Mouse (Mus musculus) 3134 (cell line): ENCODE data around the gene Hspa1b.
A peak's percentile ranks its signal among the peaks of the same experiment; 100 is the strongest.
"Not testable (repeated sequence)": the region's sequence is repeated elsewhere in the genome, so short reads cannot be mapped to it uniquely, and the experiment has no call there.

Source experiments
- DNase-seq: peaks from one replicate; pipeline ENCODE4 v3.0.0-alpha.2; 2011; ENCODE audit warnings: low spot score; ENCODE audit not compliant: insufficient read length; ENCODE audit errors: extremely low read depth

Gene Hspa1b

GRCm38 (mm10) chr17:34959130-34959778 lies at the start of gene Hspa1b:
Gene Hspa1b (minus strand): TSS chr17:34959238.
- DNase-seq, result peak; percentile 91

- no peak for DNase-seq
Measured at GRCm38 (mm10) chr17:35007387-35007991, 48.5 kb upstream of the Hspa1b start.

- DNase-seq, result not testable (repeated sequence)
Measured at GRCm38 (mm10) chr17:35005902-35006301, 46.9 kb upstream of the Hspa1b start.

GRCm38 (mm10) chr17:35005158-35005557 lies 46.1 kb upstream of the Hspa1b start:
- no peak for DNase-seq

GRCm38 (mm10) chr17:35004075-35004717 lies 45.2 kb upstream of the Hspa1b start:
- no peak for DNase-seq

- no peak for DNase-seq
Measured at GRCm38 (mm10) chr17:35003022-35003838, 44.2 kb upstream of the Hspa1b start.

GRCm38 (mm10) chr17:35002153-35002865 lies 43.3 kb upstream of the Hspa1b start:
- DNase-seq, result peak; percentile 46

GRCm38 (mm10) chr17:35001452-35002152 lies 42.6 kb upstream of the Hspa1b start:
- no peak for DNase-seq

GRCm38 (mm10) chr17:35000717-35001451 lies 41.8 kb upstream of the Hspa1b start, which contains the start of gene Vars:
Gene Vars (plus strand): TSS chr17:35000987.
- DNase-seq, result peak; percentile 96

- peak; percentile 70 for DNase-seq
Measured at GRCm38 (mm10) chr17:34999871-35000716, 41.1 kb upstream of the Hspa1b start.

GRCm38 (mm10) chr17:34998526-34999430 lies 39.7 kb upstream of the Hspa1b start:
- no peak for DNase-seq

GRCm38 (mm10) chr17:34997142-34997483 lies 38.1 kb upstream of the Hspa1b start:
- no peak for DNase-seq

- no peak for DNase-seq
Measured at GRCm38 (mm10) chr17:34996411-34997141, 37.5 kb upstream of the Hspa1b start.

GRCm38 (mm10) chr17:34995927-34996326 lies 36.9 kb upstream of the Hspa1b start:
- DNase-seq, result not testable (repeated sequence)

- not testable (repeated sequence) for DNase-seq
Measured at GRCm38 (mm10) chr17:34995192-34995591, 36.2 kb upstream of the Hspa1b start.

- no peak for DNase-seq
Measured at GRCm38 (mm10) chr17:34994751-34995150, 35.7 kb upstream of the Hspa1b start.

GRCm38 (mm10) chr17:34984218-34984617 lies 25.2 kb upstream of the Hspa1b start:
- no peak for DNase-seq
